Mouse (Mus musculus): ENCODE results near the gene Prkcb.

Prkcb gene

GRCm38 (mm10) chr7:122595897-122596296 is 307.3 kb downstream of the Prkcb start:
- DNase-seq (ENCODE audit: low spot score in 2 of 2) = no peak

GRCm38 (mm10) chr7:122596596-122597170 is 308.1 kb downstream of the Prkcb start:
- no peak for DNase-seq (ENCODE audit: low spot score in 2 of 2)

- DNase-seq (ENCODE audit: low spot score in 2 of 2) = no peak
Measured at GRCm38 (mm10) chr7:122597313-122597712, 308.8 kb downstream of the Prkcb start.

- DNase-seq (ENCODE audit: low spot score in 2 of 2) = no peak
Measured at GRCm38 (mm10) chr7:122600856-122601255, 312.3 kb downstream of the Prkcb start.

GRCm38 (mm10) chr7:122605066-122605465 is 316.5 kb downstream of the Prkcb start:
- DNase-seq (ENCODE audit: low spot score in 2 of 2) = no peak

- DNase-seq (ENCODE audit: low spot score in 2 of 2) = no peak
Measured at GRCm38 (mm10) chr7:122609420-122609819, 320.9 kb downstream of the Prkcb start.

- no peak for DNase-seq (ENCODE audit: low spot score in 2 of 2)
Measured at GRCm38 (mm10) chr7:122610161-122610560, 321.6 kb downstream of the Prkcb start.

GRCm38 (mm10) chr7:122613876-122614275 is 325.3 kb downstream of the Prkcb start:
- no peak for DNase-seq (ENCODE audit: low spot score in 2 of 2)

GRCm38 (mm10) chr7:122622125-122622774 is 333.7 kb downstream of the Prkcb start:
- DNase-seq (ENCODE audit: low spot score in 2 of 2) = no peak

- no peak for DNase-seq (ENCODE audit: low spot score in 2 of 2)
Measured at GRCm38 (mm10) chr7:122623753-122624152, 335.2 kb downstream of the Prkcb start.

- no peak for DNase-seq (ENCODE audit: low spot score in 2 of 2)
Measured at GRCm38 (mm10) chr7:122628050-122628449, 339.5 kb downstream of the Prkcb start.

GRCm38 (mm10) chr7:122630386-122630785 is 341.8 kb downstream of the Prkcb start:
- DNase-seq (ENCODE audit: low spot score in 2 of 2) = no peak

GRCm38 (mm10) chr7:122631151-122631550 is 342.6 kb downstream of the Prkcb start:
- DNase-seq (ENCODE audit: low spot score in 2 of 2) = no peak

- DNase-seq (ENCODE audit: low spot score in 2 of 2) = no peak
Measured at GRCm38 (mm10) chr7:122632946-122633345, 344.4 kb downstream of the Prkcb start.

- DNase-seq (ENCODE audit: low spot score in 2 of 2) = no peak
Measured at GRCm38 (mm10) chr7:122633463-122633862, 344.9 kb downstream of the Prkcb start.

- DNase-seq (ENCODE audit: low spot score in 2 of 2) = no peak
Measured at GRCm38 (mm10) chr7:122643676-122644075, 355.1 kb downstream of the Prkcb start.

GRCm38 (mm10) chr7:122649306-122649705 is 360.8 kb downstream of the Prkcb start:
- no peak for DNase-seq (ENCODE audit: low spot score in 2 of 2)

- DNase-seq (ENCODE audit: low spot score in 2 of 2) = no peak
Measured at GRCm38 (mm10) chr7:122652523-122652922, 364.0 kb downstream of the Prkcb start.

- no peak for DNase-seq (ENCODE audit: low spot score in 2 of 2)
Measured at GRCm38 (mm10) chr7:122656671-122657070, 368.1 kb downstream of the Prkcb start.

- no peak for DNase-seq (ENCODE audit: low spot score in 2 of 2)
Measured at GRCm38 (mm10) chr7:122657423-122658126, 369.0 kb downstream of the Prkcb start.

GRCm38 (mm10) chr7:122665311-122666049 is 376.9 kb downstream of the Prkcb start:
- no peak for DNase-seq (ENCODE audit: low spot score in 2 of 2)

GRCm38 (mm10) chr7:122667903-122668302 is 379.4 kb downstream of the Prkcb start:
- DNase-seq (ENCODE audit: low spot score in 2 of 2) = no peak

Measured in urinary bladder, postnatal 4 days (tissue).